Mouse (Mus musculus) embryonic facial prominence, embryonic 12.5 days (tissue): Measurements from ENCODE around the gene Eno3. TPM values are rescaled to one million over a fixed set of nuclear protein-coding genes. Genes with fewer than 3 reads are reported as not detected.
A peak's percentile ranks its signal among the peaks of the same experiment; 100 is the strongest.

Source experiments
- ATAC-seq: fragments of 200-750 bp; cut with Nextera tagmentation; 2 replicates; pipeline ENCODE4 v1.8.0; 2017; ENCODE audit not compliant: insufficient number of reproducible peaks, insufficient read depth, low FRiP score, low TSS enrichment
- H3K27ac ChIP-seq: fragments of 300-500 bp; sonication (generic); 2 replicates; pipeline ENCODE4 v1.5.1; 2016; ENCODE audit warnings: mild to moderate bottlenecking
- H3K27me3 ChIP-seq: fragments of 300-500 bp; sonication (generic); 2 replicates; pipeline ENCODE4 v1.6.1; 2016; ENCODE audit warnings: mild to moderate bottlenecking, moderate library complexity
- H3K36me3 ChIP-seq: fragments of 300-500 bp; sonication (generic); 2 replicates; pipeline ENCODE4 v1.6.1; 2016; ENCODE audit warnings: mild to moderate bottlenecking
- H3K4me1 ChIP-seq: fragments of 300-500 bp; sonication (generic); 2 replicates; pipeline ENCODE4 v1.6.1; 2016
- H3K4me2 ChIP-seq: fragments of 300-500 bp; sonication (generic); replicated peaks from 2 replicates; pipeline ENCODE4 v1.6.1; 2016; ENCODE audit warnings: mild to moderate bottlenecking, moderate library complexity
- H3K4me3 ChIP-seq: fragments of 300-500 bp; sonication (generic); 2 replicates; pipeline ENCODE4 v1.5.1; 2016; ENCODE audit warnings: mild to moderate bottlenecking
- H3K9ac ChIP-seq: fragments of 300-500 bp; sonication (generic); 2 replicates; pipeline ENCODE4 v1.6.1; 2016; ENCODE audit warnings: mild to moderate bottlenecking, moderate library complexity
- H3K9me3 ChIP-seq: fragments of 300-500 bp; sonication (generic); 2 replicates; pipeline ENCODE4 v1.6.1; 2016; ENCODE audit warnings: mild to moderate bottlenecking, moderate library complexity
- WGBS: fragments of 180-500 bp; shearing (Covaris S2); methylation state at CpG from one replicate; pipeline ENCODE4 v1.1.7; 2016; 5-methylcytosine and 5-hydroxymethylcytosine counted together
- polyA plus RNA-seq: library from polyadenylated mRNA; unstranded; fragments of >200 nt; fragmentation: Nextera tagmentation; extraction: Ambion mirVana; gene quantifications from 2 replicates; pipeline ENCODE4 v1.2.1, GENCODE M21; 2016

The Eno3 gene
- polyA plus RNA-seq, 1 experiment from 2014 or later: 27.9 TPM

- ATAC-seq: no peak
- WGBS: 86% methylated on average over 16 of the region's 16 CpGs
- no peaks in the 10 kb centered on the region for H3K9me3 ChIP-seq
- H3K27me3 ChIP-seq: no peaks in the 10 kb centered on the region
- no peak overlapping the region for H3K9ac ChIP-seq
- no peak overlapping the region for H3K4me3 ChIP-seq
- H3K4me1 ChIP-seq: peaks cover 24% of the 10 kb centered on the region
- H3K4me2 ChIP-seq: peak overlapping the region; percentile 74; the same call in 1 of the 2 replicates
- no peak overlapping the region for H3K27ac ChIP-seq
- H3K36me3 ChIP-seq: peaks cover 40% of the 10 kb centered on the region
Observed at GRCm38 (mm10) chr11:70671333-70672047, 14.5 kb downstream of the Eno3 start.

GRCm38 (mm10) chr11:70674014-70674413 is 17.0 kb downstream of the Eno3 start:
- peaks cover 38% of the 10 kb centered on the region for H3K36me3 ChIP-seq
- WGBS: 69% methylated on average over 6 of the region's 6 CpGs
- no peak for ATAC-seq

GRCm38 (mm10) chr11:70674501-70674900 is 17.5 kb downstream of the Eno3 start:
- no peak overlapping the region for H3K4me3 ChIP-seq
- H3K4me2 ChIP-seq: no peak overlapping the region
- 64% methylated on average over 11 of the region's 11 CpGs for WGBS
- no peak overlapping the region for H3K27ac ChIP-seq
- peaks cover 43% of the 10 kb centered on the region for H3K36me3 ChIP-seq
- H3K4me1 ChIP-seq: peaks cover 9% of the 10 kb centered on the region; the same call in 1 of the 2 replicates
- no peaks in the 10 kb centered on the region for H3K9me3 ChIP-seq
- 0 out of 2 replicates have a peak overlapping the region, but pooled peaks have one; percentile 1 for H3K9ac ChIP-seq
- no peaks in the 10 kb centered on the region for H3K27me3 ChIP-seq
- ATAC-seq: no peak

More at GRCm38 (mm10) chr11:70674014-70674413, 17.0 kb downstream of the Eno3 start:
- Histone ChIP-seq H3K27ac (no peak overlapping the region), H3K4me3 (no peak overlapping the region), H3K4me2 (no peak overlapping the region), H3K4me1 (peaks cover 9% of the 10 kb centered on the region; the same call in 1 of the 2 replicates), H3K27me3 (no peaks in the 10 kb centered on the region), H3K9me3 (no peaks in the 10 kb centered on the region), H3K9ac (no peak overlapping the region)

DNA sequence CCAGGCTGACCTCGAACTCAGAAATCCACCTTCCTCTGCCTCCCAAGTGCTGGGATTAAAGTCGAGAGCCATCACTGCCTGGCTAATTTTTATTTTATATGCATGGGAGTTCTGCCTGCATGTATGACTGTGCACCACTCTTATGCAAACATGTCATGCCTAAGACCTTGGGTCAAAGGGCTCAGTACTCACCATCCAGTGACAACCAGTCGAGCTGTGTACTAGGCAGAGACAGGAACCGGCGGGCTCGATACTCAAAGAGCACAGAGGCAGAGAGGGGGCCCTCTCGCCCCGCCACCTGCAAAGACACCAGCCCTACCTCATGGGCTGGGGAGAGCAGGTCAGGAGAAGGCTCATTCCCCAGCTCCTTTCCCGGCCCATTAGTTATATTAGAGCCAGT is 21.1 kb downstream of the Eno3 start:
- Histone ChIP-seq H3K27ac (no peak overlapping the region), H3K9me3 (no peaks in the 10 kb centered on the region), H3K4me2 (no peak overlapping the region), H3K27me3 (no peaks in the 10 kb centered on the region), H3K36me3 (peaks cover 44% of the 10 kb centered on the region), H3K9ac (no peak overlapping the region), H3K4me3 (no peak overlapping the region), H3K4me1 (peaks cover 5% of the 10 kb centered on the region)
- WGBS: 70% methylated on average over 9 of the region's 9 CpGs
- no peak for ATAC-seq

DNA sequence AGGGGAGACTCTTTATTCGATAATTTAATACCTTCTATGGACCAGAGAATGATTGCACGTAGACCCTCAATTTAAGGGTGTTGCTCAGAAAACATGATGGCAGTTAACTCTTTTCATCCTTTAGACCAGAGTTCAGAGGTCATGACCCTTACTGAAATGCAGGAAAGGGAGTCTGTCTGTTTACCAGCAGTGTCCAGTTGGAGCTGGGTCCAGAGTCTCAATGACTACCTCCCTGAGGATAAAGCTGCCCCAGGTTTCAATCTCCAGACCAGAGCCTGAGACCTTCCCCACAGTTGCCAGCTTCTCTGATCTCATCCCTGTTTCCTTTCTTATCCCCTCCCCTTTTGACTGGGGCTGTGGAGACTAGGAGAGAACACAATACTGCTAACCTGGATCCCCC is 21.6 kb downstream of the Eno3 start:
- Histone ChIP-seq H3K4me1 (peaks cover 5% of the 10 kb centered on the region), H3K36me3 (peaks cover 47% of the 10 kb centered on the region), H3K9me3 (no peaks in the 10 kb centered on the region), H3K9ac (no peak overlapping the region), H3K4me3 (no peak overlapping the region), H3K27ac (no peak overlapping the region), H3K4me2 (no peak overlapping the region), H3K27me3 (no peaks in the 10 kb centered on the region)
- ATAC-seq: no peak
- 46% methylated on average over 2 of the region's 2 CpGs for WGBS

DNA sequence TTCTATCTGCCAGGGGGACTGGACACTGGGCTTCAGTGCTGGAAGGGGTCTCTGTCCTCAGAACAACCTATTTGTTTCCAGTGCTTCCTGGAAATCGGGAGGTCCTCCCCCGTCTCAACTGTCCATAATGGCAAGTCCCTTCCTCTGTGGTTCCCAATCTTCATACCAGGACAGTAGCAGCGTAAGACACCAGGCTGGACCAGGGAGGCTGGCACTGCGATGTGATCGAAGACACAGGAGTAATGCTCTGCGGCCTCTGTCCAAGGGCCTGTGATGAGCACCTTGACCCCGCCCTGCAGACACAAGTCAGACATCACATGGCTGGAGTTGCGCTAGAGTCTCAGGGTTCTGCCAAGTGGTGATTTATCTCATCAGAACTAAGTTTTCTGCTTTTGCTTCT is 22.4 kb downstream of the Eno3 start:
- Histone ChIP-seq H3K27me3 (no peaks in the 10 kb centered on the region), H3K4me3 (no peak overlapping the region), H3K9me3 (no peaks in the 10 kb centered on the region), H3K36me3 (peaks cover 49% of the 10 kb centered on the region), H3K27ac (no peak overlapping the region), H3K4me1 (peaks cover 5% of the 10 kb centered on the region), H3K9ac (no peak overlapping the region), H3K4me2 (no peak overlapping the region)
- ATAC-seq: no peak
- 95% methylated on average over 8 of the region's 8 CpGs for WGBS

DNA sequence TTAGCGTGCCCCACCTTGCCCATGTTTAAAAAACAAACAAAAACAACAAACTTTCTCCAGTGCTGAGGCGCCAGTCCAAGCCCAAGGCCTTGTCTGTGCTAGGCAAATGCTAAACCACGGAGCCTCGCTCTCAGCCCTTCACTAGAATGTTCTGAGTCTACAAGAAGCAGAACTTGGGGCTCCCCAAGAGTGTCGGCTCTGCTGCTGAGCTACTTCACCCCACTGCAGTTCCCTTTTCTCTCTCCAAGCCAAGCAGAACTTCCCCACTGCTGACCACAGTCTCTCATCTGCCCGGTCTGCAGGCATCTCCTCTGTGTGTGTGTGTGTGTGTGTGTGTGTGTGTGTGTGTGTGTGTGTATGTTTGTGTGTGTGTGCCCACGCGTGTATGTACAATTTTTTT is 22.9 kb downstream of the Eno3 start:
- Histone ChIP-seq H3K4me3 (no peak overlapping the region), H3K27me3 (no peaks in the 10 kb centered on the region), H3K9me3 (no peaks in the 10 kb centered on the region), H3K9ac (no peak overlapping the region), H3K4me2 (no peak overlapping the region), H3K27ac (no peak overlapping the region), H3K4me1 (peaks cover 5% of the 10 kb centered on the region), H3K36me3 (peaks cover 53% of the 10 kb centered on the region)
- ATAC-seq: no peak
- 89% methylated on average over 8 of the region's 8 CpGs for WGBS

GRCm38 (mm10) chr11:70681170-70681569 is 24.2 kb downstream of the Eno3 start:
- no peaks in the 10 kb centered on the region for H3K9me3 ChIP-seq
- H3K4me3 ChIP-seq: no peak overlapping the region
- no peak for ATAC-seq
- 61% methylated on average over 12 of the region's 12 CpGs for WGBS
- no peak overlapping the region for H3K27ac ChIP-seq
- peak overlapping the region; percentile 27; the same call in 1 of the 2 replicates for H3K9ac ChIP-seq
- no peaks in the 10 kb centered on the region for H3K27me3 ChIP-seq
- H3K4me1 ChIP-seq: peaks cover 5% of the 10 kb centered on the region
- H3K4me2 ChIP-seq: no peak overlapping the region
- H3K36me3 ChIP-seq: peaks cover 47% of the 10 kb centered on the region

GRCm38 (mm10) chr11:70681897-70682581 is 25.0 kb downstream of the Eno3 start:
- no peak overlapping the region for H3K9ac ChIP-seq
- WGBS: 16% methylated on average over 11 of the region's 11 CpGs
- no peak overlapping the region for H3K27ac ChIP-seq
- H3K9me3 ChIP-seq: no peaks in the 10 kb centered on the region
- H3K4me3 ChIP-seq: no peak overlapping the region
- H3K27me3 ChIP-seq: no peaks in the 10 kb centered on the region
- no peak for ATAC-seq
- H3K4me1 ChIP-seq: peaks cover 13% of the 10 kb centered on the region
- H3K36me3 ChIP-seq: peaks cover 44% of the 10 kb centered on the region
- no peak overlapping the region for H3K4me2 ChIP-seq

GRCm38 (mm10) chr11:70683640-70684039 is 26.6 kb downstream of the Eno3 start:
- no peak overlapping the region for H3K9ac ChIP-seq
- H3K4me1 ChIP-seq: peaks cover 19% of the 10 kb centered on the region

GRCm38 (mm10) chr11:70686901-70687566 is 30.0 kb downstream of the Eno3 start:
- Histone ChIP-seq H3K4me3 (peak overlapping the region; percentile 87), H3K4me1 (peaks cover 20% of the 10 kb centered on the region), H3K27ac (peak overlapping the region; percentile 82), H3K4me2 (peak overlapping the region; percentile 90), H3K27me3 (no peaks in the 10 kb centered on the region), H3K9ac (peak overlapping the region; percentile 78), H3K9me3 (no peaks in the 10 kb centered on the region), H3K36me3 (peaks cover 29% of the 10 kb centered on the region)
- peak; percentile 74 for ATAC-seq
- 4% methylated on average over 16 of the region's 16 CpGs for WGBS

More at GRCm38 (mm10) chr11:70683640-70684039, 26.6 kb downstream of the Eno3 start:
- 91% methylated on average over 5 of the region's 5 CpGs for WGBS
- H3K9me3 ChIP-seq: no peaks in the 10 kb centered on the region
- H3K27me3 ChIP-seq: no peaks in the 10 kb centered on the region
- no peak for ATAC-seq
- peaks cover 44% of the 10 kb centered on the region for H3K36me3 ChIP-seq
- H3K27ac ChIP-seq: no peak overlapping the region
- no peak overlapping the region for H3K4me2 ChIP-seq
- H3K4me3 ChIP-seq: no peak overlapping the region
